Mouse (Mus musculus) embryonic facial prominence, embryonic 14.5 days (tissue): Measurements from ENCODE around the gene Asna1. TPM values are rescaled to one million over a fixed set of nuclear protein-coding genes. Genes with fewer than 3 reads are reported as not detected.
A peak's percentile ranks its signal among the peaks of the same experiment; 100 is the strongest.

ENCODE experiments used
- ATAC-seq: fragments of 200-750 bp; cut with Nextera tagmentation; 2 replicates; pipeline ENCODE4 v1.8.0; 2017; ENCODE audit warnings: low read depth, moderate number of reproducible peaks, moderate TSS enrichment
- DNase-seq: peaks from one replicate; pipeline ENCODE4 v3.0.0-alpha.2; 2015; ENCODE audit warnings: low spot score
- H3K27ac ChIP-seq: fragments of 300-500 bp; sonication (generic); replicated peaks from 2 replicates; pipeline ENCODE4 v1.5.1; 2014; ENCODE audit warnings: low read depth, mild to moderate bottlenecking, low read length, moderate library complexity
- H3K27me3 ChIP-seq: fragments of 300-500 bp; sonication (generic); replicated peaks from 2 replicates; pipeline ENCODE4 v1.6.1; 2014; ENCODE audit warnings: low read length; ENCODE audit not compliant: control insufficient read depth, insufficient read depth
- H3K36me3 ChIP-seq: fragments of 300-500 bp; sonication (generic); 2 replicates; pipeline ENCODE4 v1.6.1; 2014; ENCODE audit warnings: low read length, mixed read lengths; ENCODE audit not compliant: control insufficient read depth, insufficient read depth
- H3K4me1 ChIP-seq: fragments of 300-500 bp; sonication (generic); 2 replicates; pipeline ENCODE4 v1.6.1; 2014; ENCODE audit warnings: antibody characterized with exemption, low read length; ENCODE audit not compliant: control insufficient read depth, insufficient read depth
- H3K4me2 ChIP-seq: fragments of 300-500 bp; sonication (generic); 2 replicates; pipeline ENCODE4 v1.6.1; 2014; ENCODE audit warnings: low read depth, mild to moderate bottlenecking, low read length, moderate library complexity, mixed read lengths
- H3K4me3 ChIP-seq: fragments of 300-500 bp; sonication (generic); 2 replicates; pipeline ENCODE4 v1.5.1; 2014; ENCODE audit warnings: low read depth, mild to moderate bottlenecking, low read length
- H3K9ac ChIP-seq: fragments of 300-500 bp; sonication (generic); 2 replicates; pipeline ENCODE4 v1.6.1; 2014; ENCODE audit warnings: low read depth, mild to moderate bottlenecking, low read length, moderate library complexity, mixed read lengths
- H3K9me3 ChIP-seq: fragments of 300-500 bp; sonication (generic); 2 replicates; pipeline ENCODE4 v1.6.1; 2016; ENCODE audit warnings: low read length; ENCODE audit not compliant: control insufficient read depth
- WGBS: fragments of 180-500 bp; shearing (Covaris S2); extraction: QIAGEN DNeasy Blood & Tissue Kit; methylation state at CpG from one replicate; pipeline ENCODE4 v1.1.7; 2014; 5-methylcytosine and 5-hydroxymethylcytosine counted together
- polyA plus RNA-seq: library from polyadenylated mRNA; unstranded; fragments of >200 nt; fragmentation: Nextera tagmentation; extraction: Ambion mirVana; gene quantifications from 2 replicates; pipeline ENCODE4 v1.2.1, GENCODE M21; 2014

The Asna1 gene
- polyA plus RNA-seq, 1 experiment from 2014 or later = 97.3 TPM

DNA sequence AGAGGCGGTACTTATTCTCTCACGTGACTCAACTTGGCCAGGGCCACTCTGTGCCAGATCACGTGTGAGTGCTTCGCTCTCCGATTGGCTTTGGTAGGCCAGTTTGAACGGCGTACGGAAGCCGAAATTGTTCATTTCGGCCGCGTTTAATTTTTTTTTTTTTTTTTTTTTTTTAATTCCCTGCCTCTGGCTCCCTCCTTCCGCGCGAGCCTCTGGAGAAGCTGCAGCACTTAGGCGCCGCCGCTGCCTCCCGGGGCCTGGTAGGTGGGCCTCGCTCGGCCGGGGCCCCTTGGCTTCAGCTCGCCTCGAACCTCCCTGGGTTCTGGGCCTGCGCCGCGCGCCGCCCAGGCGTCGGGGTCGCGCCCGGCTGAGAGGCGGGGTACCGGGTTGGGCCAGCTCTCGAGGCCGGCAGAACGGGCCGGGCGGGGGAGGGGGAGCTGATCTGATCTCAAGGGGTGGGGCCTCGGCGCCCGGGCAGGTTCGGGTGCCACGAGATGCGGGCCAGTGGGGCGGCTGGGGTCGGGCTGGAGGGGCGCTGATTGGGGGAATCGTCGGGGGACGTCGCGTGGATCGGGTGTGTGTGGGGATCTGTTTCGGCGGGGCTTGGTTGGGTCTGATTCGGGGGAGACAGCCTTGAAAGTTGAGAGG is 11.8 kb upstream of the Asna1 start, which contains the start of gene Tnpo2:
Tnpo2 (plus strand) TSS at position 198 of the 648 bp plus-strand sequence.
- WGBS = under 1% methylated on average over 52 of the region's 59 CpGs
- H3K27me3 ChIP-seq = no peaks in the 10 kb centered on the region
- peaks cover 18% of the 10 kb centered on the region for H3K4me1 ChIP-seq
- ATAC-seq = peak; percentile 90
- peak within 1 kb of the TSS; percentile 91 for H3K4me2 ChIP-seq
- peak within 1 kb of the TSS; percentile 87 for H3K9ac ChIP-seq
- peak; percentile 100 for DNase-seq
- peak within 1 kb of the TSS; percentile 100 for H3K27ac ChIP-seq
- H3K4me3 ChIP-seq = peak within 1 kb of the TSS; percentile 80
- no peaks in the 10 kb centered on the region for H3K9me3 ChIP-seq
- H3K36me3 ChIP-seq = peaks cover 41% of the 10 kb centered on the region

DNA sequence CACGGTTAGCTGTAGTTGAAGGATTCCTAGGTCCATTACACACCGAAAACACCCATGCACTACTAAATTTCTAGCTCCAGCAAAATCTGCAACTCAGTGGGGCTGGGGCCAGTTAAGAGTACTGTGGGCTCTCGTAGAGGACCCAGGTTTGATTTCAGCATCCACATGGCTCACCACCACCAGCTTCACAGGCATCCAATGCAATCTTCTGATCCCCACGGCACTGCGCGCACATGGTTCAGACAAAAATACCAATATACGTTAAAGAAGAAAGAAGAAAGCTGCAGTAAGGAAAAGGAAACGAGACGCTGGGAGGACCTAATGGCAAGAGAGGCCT is 11.3 kb upstream of the Asna1 start:
- H3K4me2 ChIP-seq = peak overlapping the region; percentile 91
- no peaks in the 10 kb centered on the region for H3K27me3 ChIP-seq
- peak overlapping the region; percentile 100 for H3K27ac ChIP-seq
- no peaks in the 10 kb centered on the region for H3K9me3 ChIP-seq
- DNase-seq (no peak), ATAC-seq (peak; percentile 15)
- WGBS = 0% methylated on average over 9 of the region's 9 CpGs
- peaks cover 18% of the 10 kb centered on the region for H3K4me1 ChIP-seq
- H3K4me3 ChIP-seq = peak overlapping the region; percentile 80
- H3K9ac ChIP-seq = peak overlapping the region; percentile 80
- H3K36me3 ChIP-seq = peaks cover 41% of the 10 kb centered on the region

DNA sequence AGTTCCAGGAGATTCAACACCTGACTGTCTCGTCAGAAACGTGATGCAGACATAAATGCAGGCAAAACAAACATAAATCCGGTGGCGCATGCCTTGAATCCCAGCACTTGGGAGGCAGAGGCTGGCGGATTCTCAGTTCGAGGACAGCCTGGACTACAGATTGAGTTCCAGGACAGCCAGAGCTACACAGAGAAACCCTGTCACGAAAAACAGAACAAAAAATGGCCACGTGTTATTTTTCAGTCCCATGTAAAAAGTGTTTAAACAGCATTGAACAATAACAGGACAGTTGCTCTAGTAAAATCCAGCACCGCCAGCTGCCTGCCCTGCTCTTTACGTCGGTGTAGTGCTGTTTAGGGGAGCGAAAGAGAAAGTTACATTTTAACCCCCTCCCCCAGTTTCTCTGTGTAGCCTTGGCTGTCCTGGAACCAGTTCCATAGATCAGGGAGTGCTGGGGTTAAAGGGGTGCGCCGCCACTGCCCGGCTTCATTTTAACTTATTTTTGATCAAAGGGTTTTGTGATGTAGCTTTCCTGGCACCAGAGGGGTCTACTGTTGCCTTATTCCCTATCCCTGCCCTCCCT is 10.7 kb upstream of the Asna1 start:
- Histone ChIP-seq H3K9me3 (no peaks in the 10 kb centered on the region), H3K27ac (peak overlapping the region; percentile 100), H3K4me2 (peak overlapping the region; percentile 91), H3K4me3 (peak overlapping the region; percentile 80), H3K36me3 (peaks cover 42% of the 10 kb centered on the region), H3K27me3 (no peaks in the 10 kb centered on the region), H3K4me1 (peaks cover 18% of the 10 kb centered on the region), H3K9ac (peak overlapping the region; percentile 80)
- WGBS = under 1% methylated on average over 15 of the region's 15 CpGs
- DNase-seq (peak; percentile 51), ATAC-seq (peak; percentile 2; the same call in 1 of the 2 replicates)

DNA sequence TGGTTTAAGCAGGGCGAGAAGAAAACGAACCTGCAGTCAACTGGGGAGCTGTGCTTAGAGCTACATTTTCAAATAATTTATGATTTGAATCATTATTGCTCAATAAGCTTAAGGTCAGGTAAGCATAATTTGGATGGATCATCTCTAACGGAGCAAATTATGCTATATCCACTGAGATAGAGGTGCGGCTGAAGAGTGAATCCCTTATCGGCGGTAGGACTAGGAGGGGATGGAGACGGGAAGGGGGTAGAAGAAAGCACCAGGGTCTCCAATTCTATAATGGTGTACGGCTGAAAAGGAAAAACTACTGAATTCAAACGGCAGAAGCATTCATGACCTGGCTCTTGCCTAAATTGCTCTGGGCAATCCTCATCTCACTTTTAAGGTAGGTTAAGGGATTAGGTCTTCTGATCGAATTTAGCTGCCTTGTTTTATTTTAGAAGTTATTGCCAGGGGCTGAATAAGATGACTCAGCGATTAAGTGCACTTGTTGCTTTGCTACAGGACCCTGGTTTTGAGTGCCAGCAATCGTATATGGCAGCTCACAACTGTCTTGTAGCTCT is 10.2 kb upstream of the Asna1 start:
- DNase-seq (no peak), ATAC-seq (no peak)
- Histone ChIP-seq H3K4me2 (peak overlapping the region; percentile 91), H3K4me3 (peak overlapping the region; percentile 80), H3K9me3 (no peaks in the 10 kb centered on the region), H3K4me1 (peaks cover 18% of the 10 kb centered on the region), H3K36me3 (peaks cover 42% of the 10 kb centered on the region), H3K27me3 (no peaks in the 10 kb centered on the region), H3K9ac (peak overlapping the region; percentile 80), H3K27ac (peak overlapping the region; percentile 100)
- WGBS = 3% methylated on average over 12 of the region's 12 CpGs

DNA sequence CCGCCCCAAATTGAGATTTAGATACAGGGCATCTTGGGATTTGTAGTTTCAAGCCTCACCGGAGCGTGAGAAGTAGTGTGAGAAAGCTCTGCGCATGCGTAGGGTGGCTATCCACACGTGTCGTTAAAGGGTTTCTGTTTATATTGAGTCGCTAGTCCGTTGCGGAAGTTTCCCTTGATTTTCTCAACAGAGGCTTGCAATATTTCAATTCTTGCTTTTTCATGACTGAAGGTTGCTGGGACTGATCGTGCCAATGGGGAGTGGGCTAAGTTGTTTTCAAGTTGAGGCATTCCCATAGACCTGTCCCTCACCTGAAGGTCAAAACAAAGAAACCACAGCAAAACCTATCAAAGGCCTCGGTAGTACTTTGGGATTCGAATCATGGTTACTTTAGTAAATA is 9.7 kb upstream of the Asna1 start:
- peak overlapping the region; percentile 80; the same call in 1 of the 2 replicates for H3K9ac ChIP-seq
- H3K4me3 ChIP-seq = peak overlapping the region; percentile 80
- peaks cover 42% of the 10 kb centered on the region for H3K36me3 ChIP-seq
- H3K27ac ChIP-seq = 0 out of 2 replicates have a peak overlapping the region, but pooled peaks have one; percentile 18
- ATAC-seq (no peak), DNase-seq (peak; percentile 94)
- no peaks in the 10 kb centered on the region for H3K9me3 ChIP-seq
- 7% methylated on average over 12 of the region's 13 CpGs for WGBS
- H3K4me2 ChIP-seq = peak overlapping the region; percentile 91
- peaks cover 18% of the 10 kb centered on the region for H3K4me1 ChIP-seq
- H3K27me3 ChIP-seq = no peaks in the 10 kb centered on the region

DNA sequence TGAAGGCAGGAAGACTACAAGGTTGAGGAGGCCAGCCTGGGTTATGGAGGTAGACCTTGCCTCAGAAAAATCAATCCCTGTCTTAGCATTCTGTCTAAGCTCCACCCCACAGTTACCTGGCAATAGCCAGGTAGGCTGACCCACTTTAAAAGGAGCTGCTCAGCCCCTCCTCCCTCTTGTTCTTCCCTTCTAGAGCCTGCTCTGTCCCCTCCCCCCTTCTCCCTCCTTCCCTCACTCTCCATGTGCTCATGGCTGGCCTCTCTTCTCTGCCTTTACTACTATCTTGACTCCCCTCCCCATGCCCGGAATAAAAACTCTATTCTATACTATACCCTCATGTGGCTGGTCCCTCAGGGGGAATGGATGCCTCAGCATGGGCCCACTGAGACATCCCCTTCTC is 8.8 kb upstream of the Asna1 start:
- Histone ChIP-seq H3K27me3 (no peaks in the 10 kb centered on the region), H3K36me3 (peaks cover 50% of the 10 kb centered on the region), H3K9me3 (no peaks in the 10 kb centered on the region), H3K9ac (no peak overlapping the region), H3K4me3 (no peak overlapping the region), H3K27ac (no peak overlapping the region), H3K4me1 (peaks cover 18% of the 10 kb centered on the region), H3K4me2 (no peak overlapping the region)
- no peak for DNase-seq
- WGBS = 67% methylated on average over 1 of the region's 1 CpGs
- ATAC-seq = no peak

DNA sequence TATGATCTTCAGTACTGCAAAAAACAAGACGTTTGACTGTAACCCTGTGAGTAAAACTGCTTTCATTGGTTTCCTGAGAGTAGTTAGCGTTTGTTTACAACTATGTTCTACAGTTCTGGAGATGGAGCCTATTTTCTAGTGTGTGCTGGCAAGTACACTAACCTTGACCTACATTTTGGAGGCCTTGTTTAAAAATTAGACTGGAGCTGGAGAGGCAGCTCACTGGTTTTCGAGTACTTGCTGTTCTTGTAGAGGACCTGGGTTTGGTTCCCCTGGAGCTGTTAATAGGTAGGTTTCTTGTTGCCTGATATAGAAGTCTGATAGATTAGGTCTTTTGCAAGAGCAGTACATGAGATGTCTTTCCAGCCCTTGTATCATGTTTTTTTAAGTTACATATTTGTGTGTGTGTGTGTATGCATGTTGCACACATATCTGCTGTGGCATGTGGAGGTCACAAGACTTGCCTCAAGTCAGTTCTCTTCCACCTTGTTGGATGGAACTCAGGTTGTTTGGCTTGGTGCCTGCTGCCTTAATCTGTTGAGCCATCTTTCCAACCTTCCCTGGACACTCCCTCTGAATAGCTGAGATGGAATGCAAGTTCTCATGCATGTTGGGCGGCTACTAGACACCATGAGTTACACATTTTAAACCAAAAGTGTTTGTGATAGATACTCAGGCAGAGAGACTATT is 7.7 kb upstream of the Asna1 start:
- Histone ChIP-seq H3K36me3 (peaks cover 51% of the 10 kb centered on the region), H3K4me1 (peaks cover 22% of the 10 kb centered on the region), H3K27me3 (no peaks in the 10 kb centered on the region), H3K27ac (no peak overlapping the region), H3K4me2 (no peak overlapping the region), H3K9me3 (no peaks in the 10 kb centered on the region), H3K4me3 (no peak overlapping the region), H3K9ac (no peak overlapping the region)
- no peak for DNase-seq
- no peak for ATAC-seq
- 86% methylated on average over 4 of the region's 4 CpGs for WGBS

DNA sequence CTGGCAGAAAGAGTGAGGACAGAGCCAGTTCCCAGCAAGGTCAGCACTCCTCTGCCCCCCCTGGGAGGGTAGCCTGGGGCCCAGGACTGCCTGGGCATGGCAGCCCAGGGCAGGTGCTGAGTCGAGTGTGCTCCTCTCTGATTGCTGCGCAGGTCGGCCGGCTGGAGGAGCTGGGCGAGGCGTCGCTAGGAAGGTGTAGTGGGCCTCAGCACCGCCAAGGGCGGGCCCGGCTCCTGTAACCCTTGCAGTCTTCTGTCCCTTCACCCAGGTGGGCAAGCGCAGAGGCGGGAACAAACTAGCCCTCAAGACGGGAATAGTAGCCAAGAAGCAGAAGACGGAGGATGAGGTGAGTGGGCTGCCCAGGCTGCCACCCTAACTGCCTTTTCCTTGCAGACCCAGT is 4.2 kb upstream of the Asna1 start:
- 88% methylated on average over 14 of the region's 14 CpGs for WGBS
- Histone ChIP-seq H3K27ac (no peak overlapping the region), H3K4me2 (no peak overlapping the region), H3K4me3 (no peak overlapping the region), H3K27me3 (no peaks in the 10 kb centered on the region), H3K36me3 (peaks cover 51% of the 10 kb centered on the region), H3K9ac (peak overlapping the region; percentile 99; the same call in 1 of the 2 replicates), H3K9me3 (no peaks in the 10 kb centered on the region), H3K4me1 (peaks cover 15% of the 10 kb centered on the region)
- ATAC-seq = no peak
- no peak for DNase-seq
